Mouse (Mus musculus) left cerebral cortex, postnatal 36 days (tissue): ENCODE measurements around the gene Lgi2. TPM values are rescaled to one million over a fixed set of nuclear protein-coding genes. Genes with fewer than 3 reads are reported as not detected.

Experiments used
- total RNA-seq, 2 experiments: library from RNA; stranded (reverse); gene quantifications; 2 replicates each; pipeline ENCODE4 v1.2.3; 2021

The Lgi2 gene
- total RNA-seq, 2 experiments from 2014 or later = 52.5 to 56.3 TPM

Other genes with a start within 250 kb of the Lgi2 start
- gene Sod3, start 202.7 kb downstream of the Lgi2 start, total RNA-seq = 1 to 10 TPM; 6.3 to 7.0 TPM
- 10 to 100 TPM; 65.0 to 73.3 TPM for gene Ccdc149, start 94.9 kb downstream of the Lgi2 start, total RNA-seq
- 10 to 100 TPM in 1 of 2 experiments, 1 to 10 TPM in 1; 9.4 to 12.2 TPM for gene Sepsecs, start 103.2 kb upstream of the Lgi2 start, total RNA-seq
- 1 to 10 TPM; 2.2 to 2.3 TPM for gene Pi4k2b, start 175.1 kb upstream of the Lgi2 start, total RNA-seq
- gene Zcchc4, start 208.9 kb upstream of the Lgi2 start, total RNA-seq = 10 to 100 TPM in 1 of 2 experiments, 1 to 10 TPM in 1; 9.0 to 10.5 TPM